Mouse (Mus musculus) neural tube, embryonic 13.5 days (tissue): ENCODE results near the gene Bpifb4. TPM values are rescaled to one million over a fixed set of nuclear protein-coding genes. Genes with fewer than 3 reads are reported as not detected.

ENCODE experiments used
- ATAC-seq: fragments of 200-750 bp; cut with Nextera tagmentation; 2 replicates; pipeline ENCODE4 v1.8.0; 2017; ENCODE audit warnings: low read depth, mild to moderate bottlenecking, moderate TSS enrichment, moderate library complexity
- H3K27ac ChIP-seq: fragments of 300-500 bp; sonication (generic); replicated peaks from 2 replicates; pipeline ENCODE4 v1.5.1; 2015; ENCODE audit warnings: moderate library complexity, mild to moderate bottlenecking, inconsistent platforms
- H3K27me3 ChIP-seq: fragments of 300-500 bp; sonication (generic); 2 replicates; pipeline ENCODE4 v1.6.1; 2015; ENCODE audit warnings: mild to moderate bottlenecking, inconsistent platforms
- H3K36me3 ChIP-seq: fragments of 300-500 bp; sonication (generic); 2 replicates; pipeline ENCODE4 v1.6.1; 2015; ENCODE audit warnings: mild to moderate bottlenecking, inconsistent platforms
- H3K4me1 ChIP-seq: fragments of 300-500 bp; sonication (generic); replicated peaks from 2 replicates; pipeline ENCODE4 v1.6.1; 2015; ENCODE audit warnings: inconsistent platforms
- H3K4me2 ChIP-seq: fragments of 300-500 bp; sonication (generic); 2 replicates; pipeline ENCODE4 v1.6.1; 2015; ENCODE audit warnings: inconsistent platforms, mild to moderate bottlenecking, moderate library complexity
- H3K4me3 ChIP-seq: fragments of 300-500 bp; sonication (generic); 2 replicates; pipeline ENCODE4 v1.5.1; 2015; ENCODE audit warnings: mild to moderate bottlenecking, inconsistent platforms
- H3K9ac ChIP-seq: fragments of 300-500 bp; sonication (generic); 2 replicates; pipeline ENCODE4 v1.6.1; 2015; ENCODE audit warnings: moderate library complexity, mild to moderate bottlenecking, inconsistent platforms
- H3K9me3 ChIP-seq: fragments of 300-500 bp; sonication (generic); 2 replicates; pipeline ENCODE4 v1.6.1; 2016; ENCODE audit warnings: inconsistent platforms
- WGBS: fragments of 180-500 bp; shearing (Covaris S2); methylation state at CpG from one replicate; pipeline ENCODE4 v1.1.7; 2015; 5-methylcytosine and 5-hydroxymethylcytosine counted together
- polyA plus RNA-seq: library from polyadenylated mRNA; unstranded; fragments of >200 nt; fragmentation: Nextera tagmentation; extraction: Ambion mirVana; gene quantifications from 2 replicates; pipeline ENCODE4 v1.2.1, GENCODE M21; 2015

Bpifb4 gene
- polyA plus RNA-seq, 1 experiment from 2014 or later, result not detected

DNA sequence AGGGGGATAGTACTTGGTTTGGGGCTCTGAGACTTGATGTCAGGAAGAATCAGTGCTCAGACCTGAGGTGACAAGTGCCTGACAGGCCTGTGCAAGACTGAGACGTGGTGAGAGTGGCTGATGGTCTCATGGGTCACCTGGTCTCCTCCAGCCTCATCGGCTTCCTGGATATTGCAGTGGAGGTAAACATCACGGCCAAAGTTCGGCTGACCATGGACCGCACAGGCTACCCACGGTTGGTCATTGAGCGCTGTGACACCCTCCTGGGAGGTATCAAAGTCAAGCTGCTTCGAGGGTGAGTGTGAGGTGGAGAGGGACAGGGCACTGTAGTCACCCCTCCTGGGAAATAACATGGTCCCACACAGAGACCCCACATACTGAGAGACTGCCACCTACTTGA is 6.6 kb downstream of the Bpifb4 start:
- Histone ChIP-seq H3K27me3 (no peaks in the 10 kb centered on the region), H3K4me1 (no peaks in the 10 kb centered on the region), H3K36me3 (no peaks in the 10 kb centered on the region), H3K9ac (no peak overlapping the region), H3K4me3 (no peak overlapping the region), H3K4me2 (no peak overlapping the region), H3K27ac (no peak overlapping the region), H3K9me3 (no peaks in the 10 kb centered on the region)
- 88% methylated on average over 8 of the region's 8 CpGs for WGBS
- no peak for ATAC-seq

DNA sequence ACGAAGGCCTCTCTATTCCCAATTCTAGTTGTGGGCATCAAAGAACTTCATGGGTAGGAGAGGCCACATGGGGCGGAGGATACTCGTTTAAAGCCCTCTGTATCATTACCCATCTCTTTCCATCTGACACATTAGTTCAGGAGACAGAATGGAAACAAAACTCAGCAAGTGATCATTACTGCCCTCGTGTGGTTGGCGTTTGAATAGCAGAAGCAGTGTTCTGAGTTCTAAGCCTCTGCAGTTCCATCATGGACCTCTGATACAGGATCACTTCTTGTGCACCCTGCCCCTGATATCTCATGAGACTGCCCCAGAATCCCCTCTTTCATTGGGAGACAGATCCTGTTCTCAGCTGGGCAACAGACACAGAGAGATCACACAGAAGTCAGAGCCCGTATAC is 14.9 kb downstream of the Bpifb4 start:
- ATAC-seq, result no peak
- WGBS, result 27% methylated on average over 6 of the region's 6 CpGs

DNA sequence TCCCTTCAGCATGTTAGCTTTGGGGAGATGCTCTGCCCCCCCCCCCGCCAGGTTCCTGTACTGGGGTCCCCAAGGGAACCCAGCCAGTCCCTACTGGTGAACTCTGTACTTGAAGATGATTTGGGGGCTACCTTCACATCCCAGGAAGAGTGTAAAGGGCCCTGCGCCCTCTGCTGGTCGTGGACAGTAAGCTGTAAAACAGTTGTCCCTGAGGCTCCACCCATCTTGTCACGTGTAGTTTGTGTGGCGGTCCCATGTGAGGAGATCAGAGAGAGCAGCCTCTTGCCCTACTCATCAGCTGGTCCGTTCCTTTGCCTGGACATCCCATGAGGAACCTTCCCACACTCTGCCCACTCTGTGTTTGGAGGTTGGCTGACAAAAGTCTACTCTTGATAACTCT is 15.8 kb downstream of the Bpifb4 start:
- Histone ChIP-seq H3K9ac (no peak overlapping the region), H3K4me2 (no peak overlapping the region), H3K9me3 (no peaks in the 10 kb centered on the region), H3K4me1 (no peaks in the 10 kb centered on the region), H3K27me3 (no peaks in the 10 kb centered on the region), H3K27ac (no peak overlapping the region), H3K4me3 (no peak overlapping the region), H3K36me3 (no peaks in the 10 kb centered on the region)
- 8% methylated on average over 6 of the region's 6 CpGs for WGBS
- no peak for ATAC-seq

More for the DNA sequence above, 14.9 kb downstream of the Bpifb4 start:
- Histone ChIP-seq H3K27ac (no peak overlapping the region), H3K9me3 (no peaks in the 10 kb centered on the region), H3K9ac (no peak overlapping the region), H3K4me3 (no peak overlapping the region), H3K36me3 (no peaks in the 10 kb centered on the region), H3K27me3 (no peaks in the 10 kb centered on the region), H3K4me1 (no peaks in the 10 kb centered on the region), H3K4me2 (no peak overlapping the region)

DNA sequence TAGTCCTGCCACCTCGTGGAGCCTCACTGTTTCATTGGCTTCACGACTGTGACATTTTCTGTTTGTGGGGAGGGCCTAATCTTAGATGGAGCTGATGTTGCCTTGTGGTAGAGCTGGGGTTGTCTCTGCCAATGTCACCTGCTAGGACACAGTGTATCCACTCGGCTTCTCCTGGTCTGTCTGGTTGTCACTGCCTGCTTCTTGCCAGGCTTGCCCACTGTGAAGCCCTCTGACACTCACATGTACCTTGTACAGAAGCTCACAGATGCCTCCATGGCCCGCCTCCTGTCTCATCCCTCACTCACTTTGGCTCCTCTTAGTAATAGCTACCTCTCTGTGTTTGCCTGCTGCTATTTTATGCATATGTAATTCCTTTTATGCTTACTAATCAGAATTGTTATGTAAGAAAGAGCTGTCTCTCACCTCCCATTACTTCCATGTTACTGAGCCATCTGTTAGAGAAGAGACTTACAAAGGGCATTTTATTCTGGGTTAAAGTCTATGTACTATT is 24.9 kb downstream of the Bpifb4 start:
- ATAC-seq, result no peak
- Histone ChIP-seq H3K36me3 (no peaks in the 10 kb centered on the region), H3K4me2 (no peak overlapping the region), H3K4me1 (no peaks in the 10 kb centered on the region), H3K9ac (no peak overlapping the region), H3K4me3 (no peak overlapping the region), H3K9me3 (no peaks in the 10 kb centered on the region), H3K27ac (no peak overlapping the region), H3K27me3 (no peaks in the 10 kb centered on the region)
- 70% methylated on average over 4 of the region's 4 CpGs for WGBS

DNA sequence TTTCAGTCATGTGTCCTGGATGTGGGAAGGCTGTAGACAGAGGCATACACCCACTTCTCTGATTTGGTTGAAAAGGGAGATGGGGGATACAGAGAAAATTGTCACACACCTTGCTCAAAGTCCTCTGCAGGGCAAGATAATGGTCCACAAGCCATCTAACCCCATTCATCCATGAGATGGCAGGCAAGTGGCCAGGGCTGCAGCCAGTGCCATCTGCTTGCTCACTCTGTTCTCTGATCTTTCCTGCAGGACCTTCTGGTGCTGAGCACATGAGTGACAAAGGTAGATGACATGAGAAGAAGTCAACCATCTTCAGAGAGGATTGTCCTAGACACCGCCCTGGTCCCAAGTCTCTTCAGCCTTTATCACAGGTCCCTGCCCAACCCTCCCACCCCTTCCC is 25.3 kb downstream of the Bpifb4 start:
- H3K27ac ChIP-seq, result no peak overlapping the region
- no peaks in the 10 kb centered on the region for H3K9me3 ChIP-seq
- H3K4me2 ChIP-seq, result no peak overlapping the region
- no peak overlapping the region for H3K4me3 ChIP-seq
- H3K27me3 ChIP-seq, result no peaks in the 10 kb centered on the region
- H3K4me1 ChIP-seq, result no peaks in the 10 kb centered on the region
- H3K36me3 ChIP-seq, result no peaks in the 10 kb centered on the region
- 100% methylated on average over 1 of the region's 1 CpGs for WGBS
- no peak for ATAC-seq
- H3K9ac ChIP-seq, result no peak overlapping the region

DNA sequence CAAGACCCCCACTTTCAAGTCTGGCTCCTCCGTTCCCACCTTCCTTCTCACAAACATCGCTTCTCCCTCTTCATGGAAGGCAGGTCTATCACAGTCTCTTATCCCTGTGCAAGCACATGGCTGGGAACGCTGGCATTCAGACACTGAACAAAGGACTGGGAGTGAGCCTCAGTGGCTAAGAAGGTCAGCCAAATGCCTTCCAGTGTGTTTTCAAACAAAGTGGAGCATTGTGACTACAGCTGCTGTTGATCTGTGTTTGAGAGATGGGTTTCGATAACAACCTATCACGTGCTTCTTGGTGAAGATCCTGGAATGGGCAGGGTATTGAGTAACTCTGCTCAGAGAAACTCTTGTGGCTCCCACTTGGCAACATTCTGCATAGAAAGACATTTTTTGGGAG is 32.2 kb downstream of the Bpifb4 start:
- H3K36me3 ChIP-seq, result no peaks in the 10 kb centered on the region
- no peaks in the 10 kb centered on the region for H3K4me1 ChIP-seq
- no peak overlapping the region for H3K27ac ChIP-seq
- H3K9me3 ChIP-seq, result no peaks in the 10 kb centered on the region
- 61% methylated on average over 5 of the region's 5 CpGs for WGBS
- H3K27me3 ChIP-seq, result no peaks in the 10 kb centered on the region
- no peak overlapping the region for H3K9ac ChIP-seq
- H3K4me2 ChIP-seq, result no peak overlapping the region
- no peak overlapping the region for H3K4me3 ChIP-seq
- no peak for ATAC-seq

DNA sequence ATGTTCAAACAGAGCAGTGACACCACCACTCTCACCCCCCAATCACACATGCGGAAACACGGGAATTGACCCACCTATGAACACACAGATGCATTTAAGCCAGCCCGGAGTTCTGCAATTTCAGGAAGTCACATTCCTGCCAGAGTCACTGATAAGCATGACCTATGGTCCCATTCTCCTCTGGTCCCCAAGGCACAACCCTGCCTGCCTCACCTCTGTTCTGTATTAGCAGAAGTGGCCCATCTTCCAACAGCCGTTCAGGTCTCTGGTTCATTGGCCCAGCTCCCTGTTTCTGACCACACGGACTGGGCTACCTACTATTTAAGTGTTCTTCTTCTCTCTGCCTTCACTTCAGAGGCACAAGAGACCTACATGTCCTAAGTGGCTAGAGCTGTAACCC is 36.6 kb downstream of the Bpifb4 start, which contains the start of gene Bpifa6:
Bpifa6 (plus strand) TSS at position 364 of the 400 bp plus-strand sequence.
- 87% methylated on average over 5 of the region's 5 CpGs for WGBS
- ATAC-seq, result no peak
- Histone ChIP-seq H3K9ac (no peak within 1 kb of the TSS), H3K4me2 (no peak within 1 kb of the TSS), H3K4me3 (no peak within 1 kb of the TSS), H3K27me3 (no peaks in the 10 kb centered on the region), H3K36me3 (no peaks in the 10 kb centered on the region), H3K4me1 (no peaks in the 10 kb centered on the region), H3K9me3 (no peaks in the 10 kb centered on the region), H3K27ac (no peak within 1 kb of the TSS)

DNA sequence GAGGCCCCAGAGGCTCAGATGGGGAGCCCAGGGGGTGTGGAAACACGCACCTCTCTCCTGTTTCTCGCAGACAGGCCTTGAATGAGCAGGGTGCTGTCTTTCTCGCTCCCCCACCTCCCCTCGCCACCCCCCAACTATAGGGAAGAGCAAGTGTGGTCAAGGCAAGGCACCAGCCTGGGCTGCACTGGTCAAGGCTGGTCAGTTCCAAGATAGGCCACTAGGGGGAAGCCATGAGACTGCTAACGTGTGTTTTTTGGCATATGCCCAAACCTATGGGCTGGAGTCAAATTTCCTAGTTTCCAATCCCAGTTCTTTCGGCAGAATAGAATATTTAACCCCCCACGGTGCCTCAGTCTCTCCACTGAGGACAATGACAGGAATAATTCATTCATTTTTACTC is 57.8 kb downstream of the Bpifb4 start:
- no peak overlapping the region for H3K4me3 ChIP-seq
- no peak overlapping the region for H3K4me2 ChIP-seq
- 7% methylated on average over 7 of the region's 7 CpGs for WGBS
- no peak overlapping the region for H3K9ac ChIP-seq
- ATAC-seq, result no peak; the same call in 1 of the 2 replicates
- H3K9me3 ChIP-seq, result no peaks in the 10 kb centered on the region
- H3K4me1 ChIP-seq, result no peaks in the 10 kb centered on the region
- H3K27ac ChIP-seq, result no peak overlapping the region
- no peaks in the 10 kb centered on the region for H3K27me3 ChIP-seq
- no peaks in the 10 kb centered on the region for H3K36me3 ChIP-seq

DNA sequence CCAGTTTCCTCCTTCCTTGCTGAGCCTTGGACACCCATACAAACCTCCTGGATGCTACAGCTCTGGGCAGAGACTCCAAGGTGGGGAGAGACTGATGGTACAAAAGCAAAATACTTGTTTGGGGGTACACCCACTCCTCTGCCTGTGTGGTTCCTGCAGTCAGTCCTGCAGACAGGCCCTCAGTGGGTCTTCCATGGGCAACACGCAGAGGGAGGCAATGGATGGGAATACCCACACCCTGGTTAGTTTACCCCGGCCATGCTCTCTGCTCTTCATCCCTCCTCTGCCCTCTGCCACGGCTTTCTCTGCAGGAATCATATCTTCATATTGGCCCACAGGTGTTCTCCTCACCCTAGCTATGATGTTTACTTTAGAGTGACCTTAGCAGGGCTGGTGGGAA is 62.5 kb downstream of the Bpifb4 start:
- Histone ChIP-seq H3K4me3 (no peak overlapping the region), H3K27ac (no peak overlapping the region), H3K27me3 (no peaks in the 10 kb centered on the region), H3K4me1 (no peaks in the 10 kb centered on the region), H3K4me2 (no peak overlapping the region), H3K9ac (no peak overlapping the region), H3K36me3 (no peaks in the 10 kb centered on the region), H3K9me3 (no peaks in the 10 kb centered on the region)
- WGBS, result 79% methylated on average over 3 of the region's 3 CpGs
- no peak for ATAC-seq

DNA sequence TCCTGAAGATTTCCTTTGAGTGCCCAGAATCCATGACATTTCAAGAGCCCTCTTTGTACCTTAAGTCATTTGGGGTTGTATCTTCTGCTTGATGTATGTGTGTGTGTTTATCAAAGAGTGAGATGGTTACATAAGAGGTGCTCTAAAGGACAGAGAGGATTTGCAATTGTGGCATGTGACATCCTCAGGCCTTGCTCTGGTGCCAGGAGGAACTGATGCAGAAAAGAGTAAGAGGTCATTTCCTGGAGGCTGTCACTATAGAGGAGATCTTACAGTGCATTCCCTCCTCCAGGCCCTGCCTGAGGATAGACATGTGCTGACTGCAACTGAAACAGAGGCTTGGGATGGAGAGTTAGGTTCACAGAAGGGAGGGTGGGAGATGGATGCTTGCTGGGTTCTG is 63.0 kb downstream of the Bpifb4 start:
- no peak for ATAC-seq
- no peaks in the 10 kb centered on the region for H3K27me3 ChIP-seq
- no peak overlapping the region for H3K27ac ChIP-seq
- no peaks in the 10 kb centered on the region for H3K36me3 ChIP-seq
- H3K4me2 ChIP-seq, result no peak overlapping the region
- H3K4me3 ChIP-seq, result no peak overlapping the region
- no peak overlapping the region for H3K9ac ChIP-seq
- no peaks in the 10 kb centered on the region for H3K4me1 ChIP-seq
- H3K9me3 ChIP-seq, result no peaks in the 10 kb centered on the region

DNA sequence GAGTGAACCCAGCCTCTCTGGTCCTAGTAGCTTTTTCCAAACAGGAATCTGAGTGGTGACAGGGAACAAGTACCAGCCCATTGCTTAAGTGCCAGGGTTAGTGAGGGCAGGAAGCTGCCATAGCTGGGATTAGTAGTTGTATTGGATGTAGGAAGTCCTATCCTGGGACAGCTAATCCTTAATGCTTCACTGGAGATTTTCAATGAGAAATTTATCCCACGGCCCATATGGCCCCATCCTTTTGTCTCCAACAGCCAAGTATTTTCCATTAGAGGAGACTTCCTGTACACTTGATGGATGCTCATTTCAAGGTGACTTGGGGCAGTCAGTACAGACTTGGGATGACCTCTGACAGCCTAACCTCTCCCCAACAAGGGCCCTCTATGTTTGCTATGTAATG is 66.4 kb downstream of the Bpifb4 start:
- Histone ChIP-seq H3K27me3 (no peaks in the 10 kb centered on the region), H3K36me3 (no peaks in the 10 kb centered on the region), H3K9ac (no peak overlapping the region), H3K27ac (no peak overlapping the region), H3K9me3 (no peaks in the 10 kb centered on the region), H3K4me3 (no peak overlapping the region), H3K4me2 (no peak overlapping the region), H3K4me1 (no peaks in the 10 kb centered on the region)
- no peak for ATAC-seq
- WGBS, result 35% methylated on average over 1 of the region's 1 CpGs

DNA sequence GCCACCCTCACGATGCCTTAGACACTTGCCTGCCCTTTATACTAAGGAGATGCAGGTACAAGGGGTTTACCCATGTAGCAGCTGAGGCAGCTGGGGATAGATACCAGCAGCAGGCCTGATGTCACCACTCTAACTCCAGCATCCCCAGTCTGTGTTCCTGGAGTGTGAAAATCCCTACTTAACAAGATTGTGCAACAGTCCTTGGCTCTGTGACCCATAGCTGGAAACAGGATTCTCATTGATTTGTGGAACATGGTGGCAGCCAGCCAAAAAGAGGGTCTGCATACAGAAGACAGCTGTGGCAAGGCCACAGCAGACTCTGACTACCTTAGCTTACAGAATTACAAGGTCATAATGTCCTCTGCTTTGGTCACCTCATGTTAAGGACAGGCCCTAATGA is 67.1 kb downstream of the Bpifb4 start:
- WGBS, result 97% methylated on average over 1 of the region's 1 CpGs
- Histone ChIP-seq H3K4me2 (no peak overlapping the region), H3K9ac (no peak overlapping the region), H3K27ac (no peak overlapping the region), H3K9me3 (no peaks in the 10 kb centered on the region), H3K27me3 (no peaks in the 10 kb centered on the region), H3K36me3 (no peaks in the 10 kb centered on the region), H3K4me3 (no peak overlapping the region), H3K4me1 (no peaks in the 10 kb centered on the region)
- ATAC-seq, result no peak

DNA sequence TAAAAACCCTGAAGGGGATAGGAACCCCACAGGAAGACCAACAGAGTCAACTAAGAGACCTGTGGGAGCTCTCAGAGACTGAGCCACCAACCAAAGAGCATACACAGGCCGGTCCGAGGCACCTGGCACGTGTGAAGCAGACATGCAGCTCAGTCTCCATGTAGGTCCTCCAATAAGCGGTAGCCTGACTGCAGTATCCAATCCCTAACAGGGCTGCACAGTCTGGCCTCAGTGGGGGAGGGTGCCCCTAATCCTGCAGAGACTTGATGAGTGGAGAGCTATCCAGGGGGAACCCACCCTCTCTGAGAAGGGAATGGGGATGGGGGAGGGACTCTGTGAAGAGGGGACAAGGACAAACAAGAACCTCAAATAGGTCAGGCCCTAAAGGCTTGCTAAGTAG is 67.7 kb downstream of the Bpifb4 start:
- no peaks in the 10 kb centered on the region for H3K9me3 ChIP-seq
- H3K27me3 ChIP-seq, result no peaks in the 10 kb centered on the region
- no peaks in the 10 kb centered on the region for H3K36me3 ChIP-seq
- H3K27ac ChIP-seq, result no peak overlapping the region
- H3K4me1 ChIP-seq, result no peaks in the 10 kb centered on the region
- no peak overlapping the region for H3K9ac ChIP-seq
- no peak overlapping the region for H3K4me3 ChIP-seq
- WGBS, result 90% methylated on average over 4 of the region's 4 CpGs
- no peak for ATAC-seq
- no peak overlapping the region for H3K4me2 ChIP-seq
